Mouse (Mus musculus): Measurements from ENCODE around the gene Nanp.

Nanp gene

GRCm38 (mm10) chr2:150997618-150998017 is 41.6 kb downstream of the Nanp start:
- DNase-seq, result no peak

GRCm38 (mm10) chr2:150995324-150995723 is 43.9 kb downstream of the Nanp start:
- no peak for DNase-seq

GRCm38 (mm10) chr2:150991050-150991449 is 48.1 kb downstream of the Nanp start:
- DNase-seq, result no peak

GRCm38 (mm10) chr2:150990506-150990905 is 48.7 kb downstream of the Nanp start:
- peak in 1 of 2 experiments; percentile 12 for DNase-seq

- DNase-seq, result no peak
Measured at GRCm38 (mm10) chr2:150985359-150985758, 53.8 kb downstream of the Nanp start.

GRCm38 (mm10) chr2:150982051-150982450 is 57.1 kb downstream of the Nanp start:
- no peak for DNase-seq

GRCm38 (mm10) chr2:150981524-150981923 is 57.7 kb downstream of the Nanp start:
- DNase-seq, result no peak

GRCm38 (mm10) chr2:150979861-150980620 is 59.2 kb downstream of the Nanp start:
- DNase-seq, result no peak

Measured in kidney, postnatal 36 days (tissue).